Mouse (Mus musculus): ENCODE data around the gene Gm21994. TPM values are rescaled to one million over a fixed set of nuclear protein-coding genes. Genes with fewer than 3 reads are reported as not detected.
A peak's percentile ranks its signal among the peaks of the same experiment; 100 is the strongest.
"Not testable (repeated sequence)": the region's sequence is repeated elsewhere in the genome, so short reads cannot be mapped to it uniquely, and the experiment has no call there.

Gene Gm21994
- 3.4 and 4.2 TPM in 2 replicates for polyA plus RNA-seq (2015; fragmentation: Nextera tagmentation; extraction: Ambion mirVana)

DNA sequence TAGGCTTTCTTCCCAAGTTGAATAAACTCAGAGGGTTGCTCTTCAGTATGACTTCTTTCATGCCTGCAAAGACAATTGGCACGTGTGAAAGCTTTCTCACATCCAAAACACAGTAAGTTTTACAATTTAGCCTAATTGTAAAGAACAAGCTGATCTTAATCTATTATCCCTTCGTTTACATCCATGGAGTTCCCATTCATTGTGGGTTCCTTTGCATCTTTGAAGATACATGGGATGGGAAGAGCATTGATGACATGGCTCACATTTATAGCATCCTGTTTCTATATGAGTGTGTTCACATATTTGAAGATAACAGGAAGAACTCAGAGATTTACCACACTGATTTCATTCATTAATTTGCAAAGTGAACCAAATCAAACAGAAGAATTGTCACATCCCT, at the start of gene Gm21994:
Gm21994 (minus strand) TSS at position 101 of the 400 bp plus-strand sequence.
- not testable (repeated sequence) for H3K9ac ChIP-seq (ENCODE audit: low read depth, low read length); H3K4me3 ChIP-seq (replicated peaks; ENCODE audit: low read depth, low read length); H3K27ac ChIP-seq; H3K27me3 ChIP-seq (ENCODE audit: insufficient read depth, low read length); DNase-seq (ENCODE audit: low spot score); H3K36me3 ChIP-seq (ENCODE audit: insufficient read depth, low read length); H3K9me3 ChIP-seq (replicated peaks; ENCODE audit: low read length); ATAC-seq (replicated peaks; ENCODE audit: low FRiP score, low read depth); H3K4me1 ChIP-seq (replicated peaks; ENCODE audit: insufficient read depth, low read length); H3K4me2 ChIP-seq (ENCODE audit: low read length)
- 72% methylated on average over 2 of the region's 2 CpGs for WGBS

GRCm38 (mm10) chr2:150299096-150299495, 43.7 kb upstream of the Gm21994 start:
- Histone ChIP-seq H3K4me3 (replicated peaks; ENCODE audit: low read depth, low read length) (no peak overlapping the region), H3K4me1 (replicated peaks; ENCODE audit: insufficient read depth, low read length) (no peaks in the 10 kb centered on the region), H3K27ac (no peak overlapping the region), H3K9me3 (replicated peaks; ENCODE audit: low read length) (no peaks in the 10 kb centered on the region), H3K27me3 (ENCODE audit: insufficient read depth, low read length) (no peaks in the 10 kb centered on the region), H3K4me2 (ENCODE audit: low read length) (no peak overlapping the region), H3K36me3 (ENCODE audit: insufficient read depth, low read length) (no peaks in the 10 kb centered on the region), H3K9ac (ENCODE audit: low read depth, low read length) (no peak overlapping the region)
- DNase-seq (ENCODE audit: low spot score) (no peak), ATAC-seq (replicated peaks; ENCODE audit: low FRiP score, low read depth) (no peak)
- 52% methylated on average over 1 of the region's 1 CpGs for WGBS
- TF ChIP-seq CTCF (IDR thresholded peaks at IDR 0.05; ENCODE audit: low read depth) = no peak

DNA sequence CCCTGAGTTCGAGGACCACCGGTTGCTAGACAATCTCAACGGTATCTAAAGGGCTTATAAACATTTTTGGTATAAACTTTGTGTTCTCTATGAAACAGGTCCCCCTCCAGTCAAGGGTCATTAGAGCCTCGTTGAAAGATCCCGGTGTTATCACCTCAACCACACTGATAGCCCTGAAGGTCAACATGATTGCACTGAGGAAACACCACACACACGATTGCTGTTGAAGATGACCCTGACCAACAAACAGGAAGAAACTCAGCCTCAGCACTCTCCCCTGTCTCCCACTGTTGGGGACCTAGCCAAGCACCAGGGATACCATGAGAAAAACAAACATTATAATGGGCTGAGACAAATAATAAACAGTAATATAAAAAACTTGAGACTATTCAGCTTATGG, 38.3 kb upstream of the Gm21994 start:
- no peaks in the 10 kb centered on the region for H3K36me3 ChIP-seq (ENCODE audit: insufficient read depth, low read length)
- ATAC-seq (replicated peaks; ENCODE audit: low FRiP score, low read depth) (no peak), DNase-seq (ENCODE audit: low spot score) (no peak)
- no peaks in the 10 kb centered on the region for H3K27me3 ChIP-seq (ENCODE audit: insufficient read depth, low read length)
- TF ChIP-seq CTCF (IDR thresholded peaks at IDR 0.05; ENCODE audit: low read depth) = no peak
- WGBS = 81% methylated on average over 6 of the region's 6 CpGs
- no peak overlapping the region for H3K4me3 ChIP-seq (replicated peaks; ENCODE audit: low read depth, low read length)
- no peaks in the 10 kb centered on the region for H3K9me3 ChIP-seq (replicated peaks; ENCODE audit: low read length)
- no peak overlapping the region for H3K9ac ChIP-seq (ENCODE audit: low read depth, low read length)
- no peak overlapping the region for H3K27ac ChIP-seq
- no peaks in the 10 kb centered on the region for H3K4me1 ChIP-seq (replicated peaks; ENCODE audit: insufficient read depth, low read length)
- H3K4me2 ChIP-seq (ENCODE audit: low read length) = no peak overlapping the region

- not testable (repeated sequence) for DNase-seq (ENCODE audit: low spot score); H3K27me3 ChIP-seq (ENCODE audit: insufficient read depth, low read length); H3K36me3 ChIP-seq (ENCODE audit: insufficient read depth, low read length); H3K4me3 ChIP-seq (replicated peaks; ENCODE audit: low read depth, low read length); H3K27ac ChIP-seq; H3K9ac ChIP-seq (ENCODE audit: low read depth, low read length); H3K9me3 ChIP-seq (replicated peaks; ENCODE audit: low read length); ATAC-seq (replicated peaks; ENCODE audit: low FRiP score, low read depth); H3K4me1 ChIP-seq (replicated peaks; ENCODE audit: insufficient read depth, low read length); H3K4me2 ChIP-seq (ENCODE audit: low read length)
- WGBS = 86% methylated on average over 4 of the region's 4 CpGs
Measured at GRCm38 (mm10) chr2:150257291-150257690, 1.9 kb upstream of the Gm21994 start, which contains the start of gene Gm14124. Gene Gm14124, plus strand, starts transcription at chr2:150257517.

DNA sequence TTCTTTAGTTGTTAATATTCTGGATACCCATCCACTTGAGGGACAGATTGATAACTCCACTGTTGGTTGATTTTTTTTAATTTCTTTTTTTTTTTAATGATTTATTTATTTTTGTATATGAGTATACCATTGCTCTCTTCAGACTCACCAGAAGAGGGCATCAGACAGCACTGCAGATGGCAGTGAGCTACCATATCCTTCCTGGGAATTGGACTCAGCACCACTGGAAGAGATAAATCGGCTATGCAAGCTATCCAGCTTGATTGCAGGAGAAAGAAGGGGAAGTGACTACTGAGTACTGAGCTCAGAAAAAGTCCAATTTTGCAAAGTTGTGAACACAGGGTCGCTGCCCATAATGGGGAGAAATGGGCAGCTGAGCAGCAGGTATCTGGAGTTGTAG, 1.5 kb upstream of the Gm21994 start:
- not testable (repeated sequence) for H3K27me3 ChIP-seq (ENCODE audit: insufficient read depth, low read length); H3K4me1 ChIP-seq (replicated peaks; ENCODE audit: insufficient read depth, low read length); H3K27ac ChIP-seq; ATAC-seq (replicated peaks; ENCODE audit: low FRiP score, low read depth); H3K4me2 ChIP-seq (ENCODE audit: low read length); H3K9ac ChIP-seq (ENCODE audit: low read depth, low read length); H3K9me3 ChIP-seq (replicated peaks; ENCODE audit: low read length); H3K4me3 ChIP-seq (replicated peaks; ENCODE audit: low read depth, low read length); H3K36me3 ChIP-seq (ENCODE audit: insufficient read depth, low read length); DNase-seq (ENCODE audit: low spot score)
- 85% methylated on average over 2 of the region's 2 CpGs for WGBS

DNA sequence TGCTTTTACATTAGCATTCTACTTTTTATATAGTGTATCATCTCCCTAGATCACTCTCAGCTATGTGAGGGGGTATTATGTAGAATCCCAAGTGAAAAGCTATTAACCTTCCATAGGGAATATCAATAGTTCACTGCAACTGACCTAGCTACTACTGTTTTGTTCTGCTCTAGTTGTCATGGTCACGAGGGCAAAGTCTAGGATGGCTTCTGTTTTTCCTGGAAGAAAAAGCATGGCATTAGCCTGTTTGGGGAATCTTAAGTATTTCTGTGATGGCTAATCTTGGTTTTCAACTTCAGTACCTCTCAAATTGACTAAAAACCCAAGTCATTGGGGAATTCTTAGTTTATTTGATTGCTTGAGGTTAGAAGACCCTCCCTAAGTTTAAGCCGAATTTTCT, 12.2 kb downstream of the Gm21994 start:
- Histone ChIP-seq H3K4me1 (replicated peaks; ENCODE audit: insufficient read depth, low read length) (no peaks in the 10 kb centered on the region), H3K9ac (ENCODE audit: low read depth, low read length) (no peak overlapping the region), H3K4me3 (replicated peaks; ENCODE audit: low read depth, low read length) (no peak overlapping the region), H3K27ac (no peak overlapping the region), H3K27me3 (ENCODE audit: insufficient read depth, low read length) (no peaks in the 10 kb centered on the region), H3K36me3 (ENCODE audit: insufficient read depth, low read length) (no peaks in the 10 kb centered on the region), H3K4me2 (ENCODE audit: low read length) (no peak overlapping the region), H3K9me3 (replicated peaks; ENCODE audit: low read length) (peaks cover 14% of the 10 kb centered on the region; the same call in 1 of the 2 replicates)
- ATAC-seq (replicated peaks; ENCODE audit: low FRiP score, low read depth) (no peak), DNase-seq (ENCODE audit: low spot score) (no peak)
- TF ChIP-seq CTCF (IDR thresholded peaks at IDR 0.05; ENCODE audit: low read depth) = no peak
- WGBS = 89% methylated on average over 2 of the region's 2 CpGs

DNA sequence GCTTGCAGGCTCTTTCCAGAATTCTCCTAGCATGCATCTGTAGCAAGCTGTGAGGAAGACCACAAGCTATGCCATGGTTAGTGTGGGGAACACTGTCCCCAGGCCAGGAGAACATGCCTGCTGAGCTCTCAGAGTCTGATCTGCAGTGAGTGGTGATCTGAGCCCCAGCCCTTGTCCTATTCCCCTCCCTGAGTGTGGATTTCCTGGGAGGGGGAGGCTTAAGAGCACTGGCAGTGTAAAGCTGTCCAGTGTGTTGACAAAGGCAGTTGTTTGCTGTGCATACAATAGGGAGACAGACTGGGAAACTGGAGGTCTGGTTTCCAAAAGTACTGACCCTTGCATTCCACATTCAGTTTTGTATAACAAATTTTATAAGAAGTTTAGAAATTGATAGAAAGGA, 32.1 kb downstream of the Gm21994 start:
- H3K9ac ChIP-seq (ENCODE audit: low read depth, low read length); H3K9me3 ChIP-seq (replicated peaks; ENCODE audit: low read length); H3K27me3 ChIP-seq (ENCODE audit: insufficient read depth, low read length); DNase-seq (ENCODE audit: low spot score); ATAC-seq (replicated peaks; ENCODE audit: low FRiP score, low read depth); H3K36me3 ChIP-seq (ENCODE audit: insufficient read depth, low read length); H3K4me3 ChIP-seq (replicated peaks; ENCODE audit: low read depth, low read length); H3K27ac ChIP-seq; H3K4me1 ChIP-seq (replicated peaks; ENCODE audit: insufficient read depth, low read length); H3K4me2 ChIP-seq (ENCODE audit: low read length): not testable (repeated sequence)

- WGBS = 2% methylated on average over 2 of the region's 4 CpGs
- ATAC-seq (replicated peaks; ENCODE audit: low FRiP score, low read depth); H3K36me3 ChIP-seq (ENCODE audit: insufficient read depth, low read length); H3K4me1 ChIP-seq (replicated peaks; ENCODE audit: insufficient read depth, low read length); H3K9me3 ChIP-seq (replicated peaks; ENCODE audit: low read length); DNase-seq (ENCODE audit: low spot score); H3K27me3 ChIP-seq (ENCODE audit: insufficient read depth, low read length): not testable (repeated sequence)
- H3K9ac ChIP-seq (ENCODE audit: low read depth, low read length) = peak overlapping the region; percentile 46; the same call in 1 of the 2 replicates
- H3K4me3 ChIP-seq (replicated peaks; ENCODE audit: low read depth, low read length) = peak overlapping the region; percentile 35
- H3K27ac ChIP-seq = peak overlapping the region; percentile 62; the same call in 1 of the 2 replicates
- H3K4me2 ChIP-seq (ENCODE audit: low read length) = peak overlapping the region; percentile 45
Measured at GRCm38 (mm10) chr2:150218363-150218725, 37.0 kb downstream of the Gm21994 start.

DNA sequence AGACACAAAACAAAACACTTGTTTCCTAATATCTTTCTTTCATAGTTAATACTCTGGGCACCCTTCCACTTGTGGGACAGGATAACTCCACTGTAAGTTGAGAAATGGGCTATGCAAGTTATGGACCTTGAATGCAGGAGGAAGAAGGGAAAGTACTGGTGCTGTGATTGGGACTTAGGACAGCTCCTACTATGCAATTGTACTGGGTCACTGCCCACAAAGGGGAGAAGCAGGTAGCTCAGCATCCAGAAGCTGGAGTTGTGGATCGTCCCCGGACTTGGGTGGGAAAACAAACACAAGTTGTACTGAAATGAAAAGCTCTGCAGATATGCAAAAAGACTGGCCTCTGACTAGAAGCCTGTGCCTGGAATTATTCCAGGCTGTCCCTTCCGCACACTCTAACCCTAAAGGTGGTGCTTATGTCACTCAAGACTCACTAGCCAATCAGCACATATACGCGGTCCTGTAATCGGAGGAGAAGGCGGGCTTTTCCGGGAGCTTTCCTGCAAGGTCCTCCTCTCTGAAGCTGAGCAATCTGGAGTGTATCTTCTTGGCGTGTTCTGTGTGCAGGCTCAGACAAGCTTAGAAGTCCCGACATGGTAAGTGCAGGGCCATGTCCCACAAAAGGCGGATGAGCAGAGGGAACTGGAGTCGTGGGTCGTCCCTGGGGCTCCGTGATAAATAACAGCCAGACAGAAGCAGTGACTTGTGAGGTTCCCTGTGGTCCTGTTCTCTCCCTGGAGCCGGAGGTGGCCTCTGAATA, 37.6 kb downstream of the Gm21994 start, which contains the start of gene Zfp937:
Zfp937 (plus strand) TSS at position 474 of the 763 bp plus-strand sequence.
- peak within 1 kb of the TSS; percentile 35 for H3K4me3 ChIP-seq (replicated peaks; ENCODE audit: low read depth, low read length)
- ATAC-seq (replicated peaks; ENCODE audit: low FRiP score, low read depth) = peak; percentile 100
- WGBS = under 1% methylated on average over 15 of the region's 15 CpGs
- H3K9ac ChIP-seq (ENCODE audit: low read depth, low read length) = peak within 1 kb of the TSS; percentile 46; the same call in 1 of the 2 replicates
- H3K27ac ChIP-seq = peak within 1 kb of the TSS; percentile 62; the same call in 1 of the 2 replicates
- H3K9me3 ChIP-seq (replicated peaks; ENCODE audit: low read length); H3K36me3 ChIP-seq (ENCODE audit: insufficient read depth, low read length); H3K4me1 ChIP-seq (replicated peaks; ENCODE audit: insufficient read depth, low read length); H3K27me3 ChIP-seq (ENCODE audit: insufficient read depth, low read length): not testable (repeated sequence)
- peak within 1 kb of the TSS; percentile 45 for H3K4me2 ChIP-seq (ENCODE audit: low read length)
- DNase-seq (ENCODE audit: low spot score) = peak; percentile 67
